Comparison of ENCODE assay signal across 8 mouse cellular contexts in genomic region chr8:12872983-12873356, GRCm38 (mm10). TPM values are rescaled to one million over a fixed set of nuclear protein-coding genes. Genes with fewer than 3 reads are reported as not detected.
DNase-seq lines count a peak whose midpoint lies in the region; ATAC-seq and TF ChIP-seq lines count a peak whose summit lies in the region.

No protein-coding gene starts in this region.

- DNase-seq in kidney, postnatal 0 days (ENCODE audit: low spot score), result no peak
- DNase-seq in kidney, postnatal 25 days, result no peak
- DNase-seq in midbrain, postnatal 0 days (ENCODE audit: low spot score), result no peak
- no peak for DNase-seq in layer of hippocampus, adult 9-10 months (ENCODE audit: low spot score)
- no peak for DNase-seq in natural killer cell, adult 2 months (ENCODE audit: low spot score in 2 of 2)
- DNase-seq in kidney, adult 2 months, result no peak

- peaks cover 13% of the 10 kb centered on the region; the same call in 1 of the 2 replicates for H3K4me1 ChIP-seq in kidney, postnatal 0 days (replicated peaks; ENCODE audit: insufficient read depth, low read length)
- H3K4me1 ChIP-seq in brown adipose tissue, adult 24 weeks (ENCODE audit: control insufficient read depth, insufficient read depth, insufficient read length, low read length), result 0 out of 2 replicates have a peak, but pooled peaks cover 2% of the 10 kb centered on the region
- peaks cover 12% of the 10 kb centered on the region for H3K4me1 ChIP-seq in hindbrain, embryonic 16.5 days (ENCODE audit: control insufficient read depth, insufficient read depth, low read depth, low read length)
- peaks cover 9% of the 10 kb centered on the region; the same call in 1 of the 2 replicates for H3K4me1 ChIP-seq in midbrain, postnatal 0 days (ENCODE audit: insufficient read depth, low read length)
- peaks cover 9% of the 10 kb centered on the region; the same call in 1 of the 2 replicates for H3K4me1 ChIP-seq in kidney, adult 2 months (ENCODE audit: control insufficient read depth, insufficient read depth, low read length)

- no peaks in the 10 kb centered on the region for H3K9me3 ChIP-seq in kidney, postnatal 0 days (replicated peaks; ENCODE audit: low read length)
- no peaks in the 10 kb centered on the region for H3K9me3 ChIP-seq in hindbrain, embryonic 16.5 days (ENCODE audit: control insufficient read depth, low read length)
- H3K9me3 ChIP-seq in midbrain, postnatal 0 days (ENCODE audit: low read length), result no peaks in the 10 kb centered on the region

- TF ChIP-seq POLR2A in kidney, adult 2 months (IDR thresholded peaks at IDR 0.05; ENCODE audit: low read depth, low read length), result no peak

- 4% methylated on average over 9 of the region's 9 CpGs for WGBS in kidney, postnatal 0 days
- WGBS in hindbrain, embryonic 16.5 days, result 6% methylated on average over 9 of the region's 9 CpGs
- WGBS in midbrain, postnatal 0 days, result 14% methylated on average over 9 of the region's 9 CpGs
- 10% methylated on average over 9 of the region's 9 CpGs for WGBS in kidney, adult 2 months

- H3K9ac ChIP-seq in kidney, postnatal 0 days (ENCODE audit: low read depth, low read length), result no peak overlapping the region
- peak overlapping the region; percentile 69; the same call in 1 of the 2 replicates for H3K9ac ChIP-seq in hindbrain, embryonic 16.5 days (ENCODE audit: low read depth, low read length)
- peak overlapping the region; percentile 71; the same call in 1 of the 2 replicates for H3K9ac ChIP-seq in midbrain, postnatal 0 days (replicated peaks; ENCODE audit: low read length, poor library complexity, severe bottlenecking)

- H3K27ac ChIP-seq in kidney, postnatal 0 days, result no peak overlapping the region
- no peak overlapping the region for H3K27ac ChIP-seq in brown adipose tissue, adult 24 weeks (replicated peaks; ENCODE audit: low read depth, low read length)
- H3K27ac ChIP-seq in hindbrain, embryonic 16.5 days (ENCODE audit: low read depth, low read length), result no peak overlapping the region
- H3K27ac ChIP-seq in midbrain, postnatal 0 days (ENCODE audit: low read depth, low read length), result no peak overlapping the region
- H3K27ac ChIP-seq in kidney, adult 2 months (ENCODE audit: insufficient read depth, low read depth, low read length), result no peak overlapping the region

- TF ChIP-seq CTCF in kidney, postnatal 0 days (IDR thresholded peaks at IDR 0.05; ENCODE audit: low read depth), result no peak
- TF ChIP-seq CTCF in midbrain, postnatal 0 days (IDR thresholded peaks at IDR 0.05), result peak; percentile 14; the same call in 1 of the 2 replicates
- no peak for TF ChIP-seq CTCF in kidney, adult 2 months (conservative IDR thresholded peaks at IDR 0.05; ENCODE audit: insufficient read depth, insufficient read length, low read depth, low read length)

- ATAC-seq in kidney, postnatal 0 days (replicated peaks; ENCODE audit: low FRiP score, low read depth), result no peak
- no peak for ATAC-seq in hindbrain, embryonic 16.5 days
- no peak for ATAC-seq in midbrain, postnatal 0 days (ENCODE audit: low FRiP score)

- peak overlapping the region; percentile 47 for H3K4me3 ChIP-seq in kidney, postnatal 0 days (replicated peaks; ENCODE audit: low read depth, low read length)
- peak overlapping the region; percentile 35; the same call in 1 of the 2 replicates for H3K4me3 ChIP-seq in brown adipose tissue, adult 24 weeks (ENCODE audit: insufficient read depth, low read depth, low read length)
- H3K4me3 ChIP-seq in hindbrain, embryonic 16.5 days (ENCODE audit: low read length), result peak overlapping the region; percentile 67
- peak overlapping the region; percentile 57 for H3K4me3 ChIP-seq in midbrain, postnatal 0 days (ENCODE audit: low read depth, low read length)
- H3K4me3 ChIP-seq in kidney, adult 2 months (ENCODE audit: insufficient read depth, low read depth, low read length), result no peak overlapping the region

- H3K36me3 ChIP-seq in kidney, postnatal 0 days (ENCODE audit: insufficient read depth, low read length), result no peaks in the 10 kb centered on the region
- no peaks in the 10 kb centered on the region for H3K36me3 ChIP-seq in hindbrain, embryonic 16.5 days (ENCODE audit: control insufficient read depth, insufficient read depth, low read length)
- H3K36me3 ChIP-seq in midbrain, postnatal 0 days (ENCODE audit: insufficient read depth, low read length), result no peaks in the 10 kb centered on the region
- H3K36me3 ChIP-seq in kidney, adult 2 months (ENCODE audit: control insufficient read depth, insufficient read depth, low read length), result no peaks in the 10 kb centered on the region

- peak overlapping the region; percentile 70 for H3K4me2 ChIP-seq in kidney, postnatal 0 days (ENCODE audit: low read length)
- peak overlapping the region; percentile 65 for H3K4me2 ChIP-seq in hindbrain, embryonic 16.5 days (ENCODE audit: low read length)
- H3K4me2 ChIP-seq in midbrain, postnatal 0 days (ENCODE audit: low read depth, low read length, poor library complexity, severe bottlenecking), result peak overlapping the region; percentile 77

- H3K27me3 ChIP-seq in kidney, postnatal 0 days (ENCODE audit: insufficient read depth, low read length), result no peaks in the 10 kb centered on the region
- H3K27me3 ChIP-seq in hindbrain, embryonic 16.5 days (replicated peaks; ENCODE audit: control insufficient read depth, insufficient read depth, low read length), result no peaks in the 10 kb centered on the region
- no peaks in the 10 kb centered on the region for H3K27me3 ChIP-seq in midbrain, postnatal 0 days (ENCODE audit: insufficient read depth, low read length)
- no peaks in the 10 kb centered on the region for H3K27me3 ChIP-seq in kidney, adult 2 months (replicated peaks; ENCODE audit: control insufficient read depth, insufficient read depth, low read length)

RNA-seq across cellular contexts. Expression of gene Mcf2l, which starts 0.6 kb away (rescaled TPM):
- polyA plus RNA-seq in kidney, postnatal 0 days (2015; fragmentation: Nextera tagmentation; extraction: Ambion mirVana), result 10.9 and 11.2 TPM in 2 replicates
- polyA plus RNA-seq in brown adipose tissue, adult 24 weeks (2012; ENCODE audit: insufficient read depth, insufficient read length, missing spikeins), result 7.2 and 10.0 TPM in 2 replicates
- polyA plus RNA-seq in hindbrain, embryonic 16.5 days (2015; fragmentation: Nextera tagmentation; extraction: Ambion mirVana), result 142 and 159 TPM in 2 replicates
- 391 and 405 TPM in 2 replicates for total RNA-seq in midbrain, postnatal 0 days (2014; rRNA removed)
- polyA plus RNA-seq in midbrain, postnatal 0 days (2015; fragmentation: Nextera tagmentation; extraction: Ambion mirVana), result 130 and 136 TPM in 2 replicates
- polyA plus RNA-seq in kidney, adult 2 months (2012; rRNA removed), result 15.1 and 16.6 TPM in 2 replicates
